Mouse (Mus musculus): ENCODE results near the gene Tmem189. TPM values are rescaled to one million over a fixed set of nuclear protein-coding genes. Genes with fewer than 3 reads are reported as not detected.
A peak's percentile ranks its signal among the peaks of the same experiment; 100 is the strongest.

The Tmem189 gene
- polyA plus RNA-seq, 1 experiment from 2014 or later = 45.2 TPM

DNA sequence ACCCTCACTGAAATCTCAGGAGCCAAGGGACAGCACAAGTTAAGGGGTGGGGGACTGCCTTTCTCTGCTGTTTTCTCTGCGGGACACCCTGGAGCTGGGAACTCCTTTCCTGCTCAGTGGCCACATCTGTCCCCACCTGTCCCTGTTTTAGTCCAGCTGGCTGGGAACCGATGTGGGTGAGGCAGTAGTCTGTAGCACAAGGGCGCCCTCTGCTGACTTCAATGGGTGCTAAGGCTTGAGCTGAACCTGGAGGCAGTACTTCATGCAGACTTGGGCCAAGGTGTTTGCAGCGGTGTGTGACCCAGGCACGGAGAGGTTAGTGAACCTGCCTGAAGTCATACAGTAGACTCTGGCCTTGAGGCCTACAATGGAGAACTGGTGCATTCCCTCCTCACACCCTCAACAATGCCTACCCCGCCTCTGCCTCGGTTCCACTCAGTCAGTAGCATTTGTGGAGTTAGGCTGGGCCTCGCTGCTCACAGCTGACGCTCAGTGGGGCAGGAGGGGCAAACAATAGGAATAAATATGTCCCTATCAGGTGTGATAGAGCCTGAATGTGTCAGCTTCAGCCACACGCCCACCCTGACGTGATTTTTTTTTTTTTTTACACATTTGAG lies 84.3 kb downstream of the Tmem189 start:
- WGBS = 30% methylated on average over 11 of the region's 11 CpGs
- Histone ChIP-seq H3K9ac (no peak overlapping the region), H3K4me1 (peaks cover 7% of the 10 kb centered on the region; the same call in 1 of the 2 replicates), H3K4me2 (replicated peaks) (no peak overlapping the region), H3K4me3 (no peak overlapping the region), H3K9me3 (no peaks in the 10 kb centered on the region), H3K27me3 (replicated peaks) (no peaks in the 10 kb centered on the region), H3K27ac (no peak overlapping the region), H3K36me3 (peaks cover 22% of the 10 kb centered on the region)
- ATAC-seq (ENCODE audit: low FRiP score, low read depth) = peak; percentile 57

GRCm38 (mm10) chr2:167602978-167603377 lies 86.6 kb downstream of the Tmem189 start:
- peaks cover 7% of the 10 kb centered on the region; the same call in 1 of the 2 replicates for H3K4me1 ChIP-seq
- 45% methylated on average over 5 of the region's 5 CpGs for WGBS
- no peak for ATAC-seq (ENCODE audit: low FRiP score, low read depth)

DNA sequence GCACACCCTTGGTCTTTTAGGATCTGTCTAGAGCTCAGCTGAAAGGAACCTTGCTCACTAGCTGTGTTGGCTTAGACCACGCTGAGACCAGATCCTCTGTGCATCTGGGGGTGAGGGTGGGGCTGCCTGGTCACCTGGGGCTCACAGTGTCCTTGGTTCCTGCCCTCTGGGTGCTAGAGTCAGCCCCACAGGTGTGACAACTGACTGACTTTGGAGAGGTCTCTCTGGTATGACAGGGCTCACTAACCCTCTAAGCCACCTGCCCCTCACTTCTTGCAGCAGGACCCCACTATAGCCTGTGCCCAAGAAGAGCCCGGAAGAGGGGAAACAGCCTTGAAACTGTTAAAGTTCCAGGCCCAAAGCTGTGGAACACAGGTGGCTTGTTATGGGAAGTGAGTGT lies 87.3 kb downstream of the Tmem189 start:
- Histone ChIP-seq H3K4me3 (no peak overlapping the region), H3K27me3 (replicated peaks) (0 out of 2 replicates have a peak, but pooled peaks cover 9% of the 10 kb centered on the region), H3K4me1 (peaks cover 12% of the 10 kb centered on the region), H3K36me3 (peaks cover 9% of the 10 kb centered on the region; the same call in 1 of the 2 replicates), H3K9ac (no peak overlapping the region), H3K9me3 (no peaks in the 10 kb centered on the region), H3K4me2 (replicated peaks) (no peak overlapping the region), H3K27ac (no peak overlapping the region)
- ATAC-seq (ENCODE audit: low FRiP score, low read depth) = no peak
- WGBS = 80% methylated on average over 2 of the region's 2 CpGs

More at GRCm38 (mm10) chr2:167602978-167603377, 86.6 kb downstream of the Tmem189 start:
- no peak overlapping the region for H3K4me2 ChIP-seq (replicated peaks)
- no peak overlapping the region for H3K27ac ChIP-seq
- H3K4me3 ChIP-seq = no peak overlapping the region
- H3K27me3 ChIP-seq (replicated peaks) = 0 out of 2 replicates have a peak, but pooled peaks cover 4% of the 10 kb centered on the region
- peaks cover 10% of the 10 kb centered on the region; the same call in 1 of the 2 replicates for H3K36me3 ChIP-seq
- H3K9me3 ChIP-seq = no peaks in the 10 kb centered on the region
- H3K9ac ChIP-seq = no peak overlapping the region

DNA sequence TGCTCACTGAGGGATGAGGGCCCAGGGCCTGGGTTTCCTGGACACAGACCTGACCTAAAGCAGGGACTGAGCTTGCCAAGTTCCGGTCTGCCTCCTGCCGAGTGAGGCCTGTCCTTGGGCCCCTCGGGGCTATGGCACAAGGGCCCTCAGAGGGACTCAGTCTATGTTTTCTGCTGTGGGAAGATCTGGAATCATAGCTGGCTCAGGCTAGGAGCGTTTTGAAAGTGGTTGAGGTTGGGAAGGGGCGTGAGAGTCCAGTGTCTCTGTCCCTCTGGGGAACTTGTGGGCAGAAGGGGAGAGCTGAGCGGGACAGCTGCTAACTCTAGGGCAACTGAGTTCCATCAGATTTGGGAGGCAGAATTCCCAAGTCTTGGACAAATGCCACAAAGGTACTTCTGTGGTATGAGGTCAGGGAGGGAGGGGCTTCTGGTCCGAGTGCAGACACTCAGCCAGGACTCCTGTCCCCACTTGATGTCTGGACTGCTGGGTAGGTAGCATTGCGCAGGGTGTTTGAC lies 89.1 kb downstream of the Tmem189 start:
- 82% methylated on average over 8 of the region's 8 CpGs for WGBS
- no peak for ATAC-seq (ENCODE audit: low FRiP score, low read depth)
- H3K27me3 ChIP-seq (replicated peaks) = 0 out of 2 replicates have a peak, but pooled peaks cover 9% of the 10 kb centered on the region

DNA sequence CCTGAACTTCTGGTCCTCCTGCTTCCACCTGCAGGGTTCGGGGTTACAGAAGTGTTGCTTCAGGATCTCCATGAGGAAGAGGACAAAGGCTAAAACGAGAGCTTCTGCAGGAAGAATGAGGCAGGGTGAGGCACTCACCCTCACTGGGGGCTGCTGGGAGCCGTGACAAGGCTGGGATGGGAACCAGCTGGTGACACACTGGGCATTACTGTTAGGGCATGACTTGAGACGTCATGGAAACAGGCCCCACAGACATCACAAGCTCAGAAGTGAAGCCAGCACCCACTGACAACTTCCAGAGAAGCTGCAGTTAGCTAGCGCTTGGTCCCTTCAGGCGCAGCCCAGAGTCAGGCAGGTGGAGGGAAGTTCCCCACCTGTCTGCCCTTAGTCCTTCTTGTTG lies 89.7 kb downstream of the Tmem189 start:
- 66% methylated on average over 6 of the region's 6 CpGs for WGBS
- Histone ChIP-seq H3K4me2 (replicated peaks) (no peak overlapping the region), H3K27ac (no peak overlapping the region), H3K4me3 (no peak overlapping the region), H3K27me3 (replicated peaks) (0 out of 2 replicates have a peak, but pooled peaks cover 9% of the 10 kb centered on the region), H3K4me1 (peaks cover 20% of the 10 kb centered on the region), H3K36me3 (no peaks in the 10 kb centered on the region), H3K9me3 (no peaks in the 10 kb centered on the region), H3K9ac (no peak overlapping the region)
- no peak for ATAC-seq (ENCODE audit: low FRiP score, low read depth)

More for the DNA sequence above, 89.1 kb downstream of the Tmem189 start:
- no peak overlapping the region for H3K9ac ChIP-seq
- H3K4me1 ChIP-seq = peaks cover 24% of the 10 kb centered on the region
- no peaks in the 10 kb centered on the region for H3K9me3 ChIP-seq
- no peak overlapping the region for H3K4me3 ChIP-seq
- no peak overlapping the region for H3K4me2 ChIP-seq (replicated peaks)
- no peaks in the 10 kb centered on the region for H3K36me3 ChIP-seq
- no peak overlapping the region for H3K27ac ChIP-seq

DNA sequence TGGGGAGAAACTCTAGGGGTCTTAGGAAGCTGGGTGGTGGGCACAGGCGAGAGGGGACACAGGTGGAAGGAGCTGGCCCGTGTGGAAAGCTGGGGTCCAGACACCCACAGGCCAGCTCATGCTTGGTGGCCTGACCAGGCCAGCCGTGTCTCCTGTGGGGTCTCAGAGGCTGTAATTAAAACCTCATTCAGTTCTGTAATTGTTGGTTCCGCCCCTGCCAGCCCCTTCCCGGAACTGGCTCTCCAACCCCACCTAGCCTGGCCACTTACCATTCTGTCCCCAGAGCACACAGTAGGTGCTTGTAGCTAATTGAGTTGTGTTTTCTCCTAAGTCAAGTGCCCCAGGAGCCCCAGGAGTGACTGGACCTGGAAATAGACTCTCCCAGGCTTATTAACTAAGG lies 90.4 kb downstream of the Tmem189 start:
- 0 out of 2 replicates have a peak, but pooled peaks cover 9% of the 10 kb centered on the region for H3K27me3 ChIP-seq (replicated peaks)
- no peak overlapping the region for H3K4me2 ChIP-seq (replicated peaks)
- no peaks in the 10 kb centered on the region for H3K36me3 ChIP-seq
- no peak for ATAC-seq (ENCODE audit: low FRiP score, low read depth)
- H3K27ac ChIP-seq = no peak overlapping the region
- WGBS = 60% methylated on average over 5 of the region's 5 CpGs
- no peaks in the 10 kb centered on the region for H3K9me3 ChIP-seq
- H3K4me3 ChIP-seq = no peak overlapping the region
- H3K9ac ChIP-seq = no peak overlapping the region
- H3K4me1 ChIP-seq = peaks cover 25% of the 10 kb centered on the region

GRCm38 (mm10) chr2:167597492-167598186 lies 92.0 kb downstream of the Tmem189 start:
- Histone ChIP-seq H3K27ac (0 out of 2 replicates have a peak overlapping the region, but pooled peaks have one; percentile 32), H3K4me3 (no peak overlapping the region)

DNA sequence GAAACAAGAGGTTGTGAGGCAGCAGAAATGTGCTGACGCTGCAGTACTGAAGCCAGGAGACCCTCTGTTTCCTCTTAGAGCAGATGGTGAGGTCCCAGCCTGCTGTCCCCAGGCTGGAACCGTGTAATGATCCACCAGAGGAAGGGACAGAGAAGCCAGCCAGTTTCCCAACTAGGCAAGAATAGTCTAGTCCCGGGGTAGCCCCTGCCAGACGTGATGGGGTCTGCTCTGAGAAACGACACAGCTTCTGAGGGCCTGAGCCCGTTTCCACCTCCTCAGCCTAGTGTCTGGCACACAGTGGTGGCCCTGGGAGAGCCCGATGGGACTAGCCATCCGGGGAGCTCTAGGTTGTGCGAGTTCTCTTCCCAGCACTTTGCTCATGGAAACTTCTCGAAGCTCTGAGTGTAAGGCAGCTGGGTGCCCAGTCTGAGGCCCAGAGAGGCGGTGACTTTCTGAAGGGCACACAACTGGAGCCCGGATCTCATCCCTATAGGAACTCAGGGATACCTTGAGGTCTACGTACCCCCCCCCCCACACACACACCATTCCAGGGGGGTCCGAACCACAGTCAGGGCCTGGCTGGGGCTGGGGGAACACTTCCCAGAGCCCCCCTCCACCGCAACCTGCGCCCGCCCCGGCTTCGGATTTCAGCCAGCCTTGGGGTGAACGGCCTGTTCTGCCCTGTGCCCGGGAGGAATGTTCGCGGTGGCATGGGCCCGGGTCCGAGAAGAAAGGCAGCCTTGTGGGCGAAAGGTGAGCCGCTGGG lies 92.7 kb downstream of the Tmem189 start:
- Histone ChIP-seq H3K9me3 (no peaks in the 10 kb centered on the region), H3K4me2 (replicated peaks) (peak overlapping the region; percentile 52), H3K4me3 (no peak overlapping the region), H3K36me3 (no peaks in the 10 kb centered on the region), H3K4me1 (peaks cover 27% of the 10 kb centered on the region), H3K27me3 (replicated peaks) (0 out of 2 replicates have a peak, but pooled peaks cover 9% of the 10 kb centered on the region), H3K27ac (no peak overlapping the region), H3K9ac (peak overlapping the region; percentile 53)
- WGBS = 44% methylated on average over 27 of the region's 27 CpGs
- 0 out of 2 replicates have a peak, but pooled peaks have one; percentile 27 for ATAC-seq (ENCODE audit: low FRiP score, low read depth)

More at GRCm38 (mm10) chr2:167597492-167598186, 92.0 kb downstream of the Tmem189 start:
- Histone ChIP-seq H3K4me2 (replicated peaks) (peak overlapping the region; percentile 52), H3K9ac (peak overlapping the region; percentile 53), H3K36me3 (no peaks in the 10 kb centered on the region), H3K27me3 (replicated peaks) (0 out of 2 replicates have a peak, but pooled peaks cover 9% of the 10 kb centered on the region), H3K9me3 (no peaks in the 10 kb centered on the region), H3K4me1 (peaks cover 27% of the 10 kb centered on the region)
- ATAC-seq (ENCODE audit: low FRiP score, low read depth) = peak; percentile 45; the same call in 1 of the 2 replicates
- WGBS = 23% methylated on average over 40 of the region's 40 CpGs

- Histone ChIP-seq H3K4me1 (peaks cover 27% of the 10 kb centered on the region), H3K27me3 (replicated peaks) (0 out of 2 replicates have a peak, but pooled peaks cover 9% of the 10 kb centered on the region), H3K9me3 (no peaks in the 10 kb centered on the region), H3K27ac (no peak overlapping the region), H3K4me2 (replicated peaks) (no peak overlapping the region; the same call in 1 of the 2 replicates), H3K36me3 (no peaks in the 10 kb centered on the region), H3K9ac (no peak overlapping the region), H3K4me3 (no peak overlapping the region)
- 54% methylated on average over 3 of the region's 4 CpGs for WGBS
- no peak for ATAC-seq (ENCODE audit: low FRiP score, low read depth)
Observed at GRCm38 (mm10) chr2:167596262-167596661, 93.4 kb downstream of the Tmem189 start.

DNA sequence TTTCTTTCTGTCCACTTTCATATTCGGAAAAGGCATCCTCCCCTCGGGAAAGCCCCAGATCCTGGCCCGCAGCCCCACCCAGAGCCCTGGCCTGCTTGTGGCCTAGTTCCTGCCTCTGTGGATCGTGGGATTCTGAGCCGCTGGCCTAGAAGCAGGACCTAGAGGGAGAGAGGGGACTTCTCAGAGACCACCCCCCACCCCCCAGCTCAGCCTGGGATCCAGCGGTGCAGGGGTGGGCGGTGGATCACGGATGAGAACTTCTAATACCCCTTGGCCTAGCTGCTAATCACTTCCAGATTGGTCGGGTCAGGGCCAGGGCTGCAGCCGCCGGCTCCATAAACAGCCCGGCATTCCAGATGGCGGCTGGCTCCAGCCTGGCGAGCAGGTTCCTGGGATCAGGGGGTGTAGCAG lies 93.9 kb downstream of the Tmem189 start:
- Histone ChIP-seq H3K9me3 (no peaks in the 10 kb centered on the region), H3K27ac (no peak overlapping the region), H3K9ac (no peak overlapping the region), H3K27me3 (replicated peaks) (0 out of 2 replicates have a peak, but pooled peaks cover 9% of the 10 kb centered on the region), H3K36me3 (no peaks in the 10 kb centered on the region), H3K4me2 (replicated peaks) (no peak overlapping the region; the same call in 1 of the 2 replicates), H3K4me3 (no peak overlapping the region), H3K4me1 (peaks cover 27% of the 10 kb centered on the region)
- WGBS = 34% methylated on average over 14 of the region's 14 CpGs
- ATAC-seq (ENCODE audit: low FRiP score, low read depth) = no peak

DNA sequence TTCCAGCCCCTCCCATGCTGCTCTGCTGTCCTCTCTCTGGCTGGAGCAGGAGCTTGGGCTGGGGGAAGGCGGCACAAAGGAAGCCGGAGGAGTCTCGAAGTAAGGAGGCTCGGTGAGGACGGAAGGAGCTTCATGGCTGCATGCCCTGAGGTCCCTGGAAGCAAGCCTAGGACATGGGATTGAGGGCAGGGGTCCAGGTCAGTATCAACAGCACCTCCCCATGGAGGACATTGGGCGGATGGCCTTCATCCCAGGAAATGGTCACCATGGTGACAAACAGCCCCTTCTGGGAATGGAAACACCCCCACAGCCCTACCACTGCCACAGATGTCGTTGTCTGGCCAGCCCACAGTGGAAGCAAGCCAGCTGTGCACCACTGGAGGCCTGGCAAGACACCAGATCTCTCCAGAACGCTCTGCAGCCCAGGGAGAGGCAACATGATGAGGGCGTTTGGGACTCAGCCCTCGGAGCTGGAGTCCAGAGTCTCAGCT lies 95.1 kb downstream of the Tmem189 start:
- Histone ChIP-seq H3K27me3 (replicated peaks) (0 out of 2 replicates have a peak, but pooled peaks cover 9% of the 10 kb centered on the region), H3K9me3 (no peaks in the 10 kb centered on the region), H3K4me2 (replicated peaks) (0 out of 2 replicates have a peak overlapping the region, but pooled peaks have one; percentile 14), H3K4me3 (no peak overlapping the region), H3K9ac (no peak overlapping the region), H3K27ac (no peak overlapping the region), H3K4me1 (peaks cover 28% of the 10 kb centered on the region), H3K36me3 (no peaks in the 10 kb centered on the region)
- 35% methylated on average over 10 of the region's 10 CpGs for WGBS
- ATAC-seq (ENCODE audit: low FRiP score, low read depth) = no peak
